Mouse (Mus musculus) layer of hippocampus, adult 11-12 months (tissue): ENCODE measurements around the gene Oma1.

Experiments
- DNase-seq: peaks from one replicate; pipeline ENCODE4 v3.0.0; 2022; ENCODE audit warnings: low spot score

Gene Oma1

GRCm38 (mm10) chr4:103313587-103314525 is at the start of gene Oma1:
Gene Oma1, plus strand, starts transcription at chr4:103313812.
- peak; percentile 98 for DNase-seq

GRCm38 (mm10) chr4:103263812-103264396 is 49.7 kb upstream of the Oma1 start:
- no peak for DNase-seq

- no peak for DNase-seq
Measured at GRCm38 (mm10) chr4:103265166-103265565, 48.4 kb upstream of the Oma1 start.

GRCm38 (mm10) chr4:103269336-103269735 is 44.3 kb upstream of the Oma1 start:
- DNase-seq, result no peak

- DNase-seq, result no peak
Measured at GRCm38 (mm10) chr4:103273021-103273420, 40.6 kb upstream of the Oma1 start.

- peak; percentile 6 for DNase-seq
Measured at GRCm38 (mm10) chr4:103288342-103288741, 25.3 kb upstream of the Oma1 start.

GRCm38 (mm10) chr4:103290763-103291162 is 22.8 kb upstream of the Oma1 start, which contains the start of gene 4921539E11Rik:
Gene 4921539E11Rik, minus strand, starts transcription at chr4:103290863.
- DNase-seq, result no peak

- DNase-seq, result peak; percentile 37
Measured at GRCm38 (mm10) chr4:103299342-103299741, 14.3 kb upstream of the Oma1 start.

- DNase-seq, result no peak
Measured at GRCm38 (mm10) chr4:103303851-103304250, 9.8 kb upstream of the Oma1 start.

GRCm38 (mm10) chr4:103314526-103314910 is 906 bp downstream of the Oma1 start:
- no peak for DNase-seq

- no peak for DNase-seq
Measured at GRCm38 (mm10) chr4:103315861-103316260, 2.2 kb downstream of the Oma1 start.

- no peak for DNase-seq
Measured at GRCm38 (mm10) chr4:103321461-103321860, 7.8 kb downstream of the Oma1 start.

- DNase-seq, result no peak
Measured at GRCm38 (mm10) chr4:103324688-103325451, 11.3 kb downstream of the Oma1 start.

- DNase-seq, result no peak
Measured at GRCm38 (mm10) chr4:103326994-103327393, 13.4 kb downstream of the Oma1 start.

- DNase-seq, result no peak
Measured at GRCm38 (mm10) chr4:103329348-103329747, 15.7 kb downstream of the Oma1 start.

- no peak for DNase-seq
Measured at GRCm38 (mm10) chr4:103335134-103335533, 21.5 kb downstream of the Oma1 start.

- no peak for DNase-seq
Measured at GRCm38 (mm10) chr4:103340726-103341125, 27.1 kb downstream of the Oma1 start.

GRCm38 (mm10) chr4:103341620-103342019 is 28.0 kb downstream of the Oma1 start:
- DNase-seq, result no peak

- DNase-seq, result peak; percentile 43
Measured at GRCm38 (mm10) chr4:103346058-103346457, 32.4 kb downstream of the Oma1 start.

- DNase-seq, result no peak
Measured at GRCm38 (mm10) chr4:103346849-103347248, 33.2 kb downstream of the Oma1 start.

- DNase-seq, result no peak
Measured at GRCm38 (mm10) chr4:103349219-103349618, 35.6 kb downstream of the Oma1 start.

GRCm38 (mm10) chr4:103352926-103353325 is 39.3 kb downstream of the Oma1 start:
- no peak for DNase-seq
